Mouse (Mus musculus) heart, adult 11 months (tissue): Measurements from ENCODE around the gene Eps8.

Source experiments
- DNase-seq: peaks from one replicate; pipeline ENCODE4 v3.0.0; 2022

Eps8 gene

DNA sequence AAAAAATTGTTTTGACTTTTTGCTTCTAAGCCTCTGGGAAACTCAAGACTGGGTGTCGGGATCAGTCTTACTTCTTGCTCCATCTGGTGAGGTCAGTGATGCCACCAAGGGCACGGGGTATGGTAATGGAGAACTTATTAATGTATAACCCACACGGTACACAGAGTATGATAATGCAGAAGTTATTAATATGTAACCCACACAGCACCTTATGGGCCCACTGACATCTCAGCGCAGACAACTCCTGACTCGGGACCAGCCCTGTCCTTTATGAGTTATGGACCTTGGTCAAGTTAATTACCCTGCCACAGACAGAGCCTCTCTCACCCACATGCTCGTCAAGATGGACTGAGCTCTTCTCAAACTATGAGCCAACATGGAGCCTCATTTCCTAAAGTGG is 89.2 kb downstream of the Eps8 start:
- DNase-seq = peak; percentile 83

DNA sequence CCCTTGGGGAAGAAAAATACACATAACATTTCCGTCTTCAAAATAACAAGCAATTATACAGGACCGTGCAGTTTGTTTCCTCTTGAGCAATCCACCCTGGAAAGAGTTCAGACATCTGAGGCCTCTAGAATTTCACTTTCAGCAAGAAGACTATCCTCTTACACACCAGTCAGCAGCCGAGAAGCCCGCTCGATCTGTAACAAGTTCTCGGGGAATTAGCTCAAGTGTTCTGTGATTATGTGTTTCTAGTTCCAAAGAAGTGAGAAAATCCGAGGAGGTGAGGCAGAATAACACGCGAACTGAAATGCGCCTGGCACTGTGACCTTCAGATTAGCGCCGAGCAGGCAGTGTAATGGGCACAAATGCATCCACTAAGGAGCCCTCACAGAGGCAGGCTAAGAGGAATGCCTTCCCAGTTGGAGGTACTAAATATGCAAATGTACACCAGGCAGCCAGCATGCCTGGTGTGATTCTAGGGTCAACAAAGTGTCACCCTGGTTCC is 94.3 kb downstream of the Eps8 start:
- DNase-seq = peak; percentile 98

- peak; percentile 99 for DNase-seq
Observed at GRCm38 (mm10) chr6:137558840-137559239, 95.8 kb downstream of the Eps8 start.

DNA sequence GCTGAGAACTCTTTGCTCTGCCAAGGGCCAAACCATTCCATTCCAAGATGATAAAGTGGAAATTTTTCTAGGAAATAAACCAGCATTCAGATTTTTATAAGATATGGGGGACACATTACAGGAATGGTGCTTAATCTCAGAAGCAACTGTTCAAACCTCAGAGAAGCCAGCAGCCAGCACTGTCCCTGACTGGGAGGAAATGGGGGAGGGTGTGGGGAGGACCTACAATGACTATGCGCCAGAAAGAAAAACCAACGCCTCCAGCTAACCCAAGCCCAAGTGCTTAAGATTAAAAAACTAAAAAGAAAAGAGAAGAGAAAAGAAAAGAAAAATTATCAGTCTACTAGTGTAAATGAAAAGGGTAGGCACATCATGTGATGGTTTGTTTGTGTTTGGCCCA is 97.0 kb downstream of the Eps8 start:
- DNase-seq = peak; percentile 96

GRCm38 (mm10) chr6:137557159-137557558 is 97.5 kb downstream of the Eps8 start:
- DNase-seq = peak; percentile 89

DNA sequence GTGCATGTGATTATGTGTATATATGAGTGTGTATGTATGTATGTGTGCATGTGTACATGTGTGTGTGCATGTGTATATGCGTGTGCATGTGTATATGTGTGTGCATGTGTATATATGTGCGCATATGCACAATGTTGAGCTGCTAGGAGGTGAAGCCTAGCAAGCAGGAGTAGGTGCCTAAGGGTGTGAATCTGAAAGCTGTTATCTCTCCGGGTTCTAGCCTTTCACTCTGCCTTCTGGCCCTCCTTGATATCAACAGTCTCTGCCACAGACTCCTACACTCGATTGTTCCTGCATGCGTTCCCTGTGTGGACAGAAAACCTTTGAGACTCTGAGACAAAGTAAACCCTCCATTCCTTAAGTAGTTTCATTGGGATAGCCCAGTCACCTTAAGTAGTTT is 98.0 kb downstream of the Eps8 start:
- peak; percentile 76 for DNase-seq

DNA sequence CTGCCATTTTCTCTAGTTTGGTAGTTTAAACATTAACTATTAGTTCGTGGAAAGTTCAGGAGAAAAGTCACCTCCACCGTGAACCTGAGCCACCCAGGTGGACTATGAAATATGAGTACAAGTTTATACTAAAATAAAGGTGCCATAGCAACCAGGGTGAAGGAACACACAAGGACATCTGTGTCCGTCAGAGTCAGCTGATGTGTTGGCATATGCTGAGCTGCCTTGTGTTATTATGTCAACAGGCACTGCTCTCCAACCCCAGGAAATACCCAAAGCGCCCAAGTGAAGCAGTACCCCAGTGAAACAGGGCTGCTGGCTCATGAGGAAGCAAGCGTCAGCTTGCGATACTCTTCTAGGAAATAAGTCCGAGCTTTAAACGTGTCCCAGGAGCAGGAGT is 104.5 kb downstream of the Eps8 start:
- DNase-seq = peak; percentile 93

DNA sequence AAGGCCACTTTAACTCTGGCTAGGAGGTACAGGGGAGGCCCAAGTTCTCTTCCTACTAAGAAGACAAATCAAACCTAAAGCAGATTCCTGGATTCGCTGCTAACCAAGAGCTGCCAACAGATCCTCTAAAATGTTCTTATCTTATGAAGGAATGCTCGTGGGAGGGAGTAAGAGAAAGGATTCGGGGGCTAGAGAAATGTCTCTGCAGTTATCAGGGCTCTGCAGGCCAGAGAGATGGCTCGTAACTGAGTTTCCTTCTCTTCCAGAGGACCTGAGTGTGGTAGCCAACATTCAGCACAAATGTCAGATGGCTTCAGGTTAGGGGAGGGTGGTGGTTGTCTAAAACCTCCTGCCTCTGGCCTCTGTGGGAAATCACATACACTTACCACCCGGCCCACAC is 106.1 kb downstream of the Eps8 start:
- peak; percentile 77 for DNase-seq

DNA sequence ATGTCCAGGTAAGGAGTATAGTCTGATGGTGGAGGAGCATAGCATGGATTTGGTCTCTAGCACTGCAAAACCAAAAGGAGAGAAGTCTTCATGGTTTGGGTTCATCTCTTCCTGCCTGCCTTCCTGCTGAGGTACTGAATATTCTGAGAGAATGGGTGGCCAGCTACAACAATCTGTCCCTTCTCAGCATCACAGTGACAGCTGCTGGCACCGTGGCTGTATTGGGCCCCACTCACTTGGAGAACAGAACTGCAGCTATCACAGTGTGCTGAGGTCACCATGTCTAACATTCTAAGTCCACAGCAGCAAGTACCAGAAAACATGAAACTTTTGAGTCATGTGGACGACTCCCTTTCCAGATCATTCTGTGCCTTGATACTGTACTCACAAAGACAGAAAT is 107.1 kb downstream of the Eps8 start:
- peak; percentile 90 for DNase-seq

- DNase-seq = no peak
Observed at GRCm38 (mm10) chr6:137546101-137546500, 108.6 kb downstream of the Eps8 start.

- peak; percentile 53 for DNase-seq
Observed at GRCm38 (mm10) chr6:137545341-137545740, 109.3 kb downstream of the Eps8 start.

DNA sequence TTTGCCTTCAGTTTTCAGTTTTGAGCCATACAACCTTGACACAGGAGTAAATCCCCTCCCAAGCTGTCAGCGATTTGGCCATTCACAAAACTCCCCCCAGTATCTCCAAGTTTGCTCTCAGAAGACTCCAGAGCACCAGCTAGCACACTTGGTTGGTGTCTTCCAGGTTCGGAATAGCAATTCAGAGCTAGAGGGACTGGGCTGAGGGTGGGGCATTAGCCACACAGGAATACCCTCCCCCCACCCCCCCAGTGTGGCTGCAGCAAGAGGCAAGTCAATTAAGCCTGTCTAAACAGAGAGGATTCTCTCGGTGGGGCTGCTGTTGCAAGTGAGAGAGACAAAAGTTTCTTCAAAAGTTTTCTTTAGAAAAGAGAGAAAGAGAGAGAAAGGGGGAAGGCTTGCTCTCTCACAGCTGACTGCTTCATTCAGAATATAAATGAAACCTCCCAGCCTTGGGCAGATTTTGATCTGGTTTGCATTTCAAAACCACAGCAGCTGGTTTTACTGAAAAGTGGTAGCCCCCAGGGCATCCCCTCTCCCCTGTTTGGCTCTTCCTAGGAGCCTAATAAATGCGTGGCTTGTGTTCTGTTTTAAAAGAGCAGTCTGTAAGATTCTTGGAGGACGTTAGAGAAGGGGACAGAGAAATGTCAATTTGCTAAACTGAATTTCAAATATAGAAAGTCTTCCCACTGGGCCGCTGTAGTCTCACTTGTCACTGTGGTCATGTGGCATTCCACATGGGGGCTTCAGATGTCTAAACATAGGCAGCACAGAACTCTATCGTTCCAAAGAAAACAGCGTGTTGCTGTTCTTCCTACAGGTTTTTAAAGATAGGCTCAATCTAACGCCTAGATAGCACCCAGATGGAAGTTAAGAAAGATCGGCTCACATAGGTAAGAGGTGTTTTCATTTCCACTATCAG is 112.2 kb downstream of the Eps8 start:
- DNase-seq = peak; percentile 81

- peak; percentile 90 for DNase-seq
Observed at GRCm38 (mm10) chr6:137541216-137542176, 113.2 kb downstream of the Eps8 start.

GRCm38 (mm10) chr6:137540800-137541199 is 113.9 kb downstream of the Eps8 start:
- DNase-seq = peak; percentile 76

- DNase-seq = peak; percentile 67
Observed at GRCm38 (mm10) chr6:137540346-137540745, 114.3 kb downstream of the Eps8 start.

DNA sequence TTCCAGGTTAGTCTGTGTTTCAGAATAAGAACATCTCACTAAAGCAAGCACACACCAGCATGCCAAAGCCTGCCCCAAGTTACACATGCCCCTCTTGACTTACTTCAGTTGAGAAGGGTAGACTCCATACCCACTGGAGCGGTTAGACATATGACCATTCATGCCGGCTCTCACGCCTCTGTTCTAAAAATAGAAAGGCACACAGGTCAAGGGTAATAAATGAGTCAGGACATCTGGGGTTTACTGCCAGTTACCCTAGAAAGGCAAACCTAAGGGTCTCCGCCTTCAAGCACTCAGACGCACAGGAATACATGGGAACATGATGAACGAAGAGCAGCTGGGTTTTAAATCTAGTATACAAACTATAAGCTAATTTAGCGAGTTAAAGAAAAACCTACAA is 115.5 kb downstream of the Eps8 start:
- no peak for DNase-seq

DNA sequence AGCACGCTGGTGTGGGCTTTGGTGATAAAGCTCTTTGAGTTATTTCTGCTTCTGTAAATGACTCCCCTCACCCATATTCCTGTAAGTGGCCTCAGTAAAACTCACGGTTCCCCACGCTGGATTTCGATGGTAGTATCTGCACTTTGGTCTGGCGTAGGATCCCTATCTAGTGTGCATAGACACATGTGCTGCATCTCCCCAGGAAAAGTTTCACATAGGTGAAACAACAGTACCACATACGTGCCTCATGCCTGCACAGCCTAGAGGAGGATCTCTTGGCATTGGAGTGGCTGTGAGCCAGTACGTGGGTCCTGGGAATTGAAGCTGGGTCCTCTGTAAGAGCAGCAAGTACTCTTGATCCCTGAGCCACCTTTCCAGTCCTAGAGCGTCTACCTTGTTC is 121.9 kb downstream of the Eps8 start:
- peak; percentile 63 for DNase-seq

DNA sequence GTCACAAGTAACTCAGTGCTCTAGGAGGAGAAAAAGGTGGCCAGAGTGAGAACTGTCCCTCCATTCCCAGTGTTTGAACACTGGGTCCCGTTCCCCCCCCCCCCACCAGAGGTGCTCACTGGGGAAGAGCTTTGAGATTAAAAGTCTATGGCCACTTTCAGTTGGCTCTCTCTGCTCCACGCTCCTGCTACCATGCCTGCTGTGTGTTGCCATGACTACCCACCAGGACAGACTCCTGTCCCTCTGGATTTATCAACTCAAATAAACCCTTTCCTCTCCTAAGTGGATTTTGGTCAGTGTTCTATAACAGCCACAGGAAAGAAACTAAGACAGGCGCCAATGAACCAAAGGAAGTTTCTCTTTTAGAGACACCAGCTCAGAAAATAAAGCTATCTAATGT is 128.9 kb downstream of the Eps8 start:
- DNase-seq = peak; percentile 74

GRCm38 (mm10) chr6:137520343-137520704 is 134.4 kb downstream of the Eps8 start:
- DNase-seq = no peak

DNA sequence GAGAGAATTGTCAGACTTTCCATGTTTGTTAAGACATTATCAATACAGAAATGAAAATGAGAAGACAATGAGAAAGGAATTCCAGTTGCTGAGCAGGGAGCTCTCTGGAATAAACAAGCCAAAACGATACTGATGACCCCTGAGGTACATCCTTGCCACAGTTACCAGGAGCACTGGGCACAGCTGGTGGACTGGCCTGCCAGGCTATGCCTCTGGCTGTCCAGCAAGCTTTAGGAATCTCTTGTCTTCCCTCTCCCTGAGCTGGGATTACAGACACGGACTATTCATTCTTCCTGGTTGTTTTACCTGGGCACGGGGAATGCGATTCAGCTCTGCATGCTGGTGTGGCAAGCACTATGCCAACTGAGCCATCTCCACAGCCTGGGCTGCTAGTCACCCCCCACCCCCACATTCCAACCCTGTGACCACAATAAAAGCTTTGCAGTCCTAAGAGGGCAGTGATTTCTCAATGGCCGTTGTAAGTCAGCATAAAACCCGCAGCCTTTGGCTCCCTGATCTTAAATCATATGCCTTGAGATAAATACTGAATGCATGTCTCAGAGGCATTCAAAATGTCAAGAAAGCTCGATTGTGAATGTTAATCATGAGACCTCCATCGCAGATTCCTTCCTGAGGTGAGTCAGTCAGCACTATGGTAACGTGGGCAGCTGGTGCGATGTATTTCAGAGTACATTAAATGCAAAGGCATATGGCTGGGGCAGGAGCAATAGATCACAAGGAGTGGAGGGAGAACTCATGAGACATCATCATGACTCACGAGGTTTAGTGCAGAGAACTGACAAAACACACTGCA is 134.9 kb downstream of the Eps8 start:
- DNase-seq = no peak

- no peak for DNase-seq
Observed at GRCm38 (mm10) chr6:137514872-137515271, 139.8 kb downstream of the Eps8 start.

GRCm38 (mm10) chr6:137512753-137513152 is 141.9 kb downstream of the Eps8 start:
- no peak for DNase-seq
